Mouse (Mus musculus): ENCODE data around the gene Nexn. TPM values are rescaled to one million over a fixed set of nuclear protein-coding genes. Genes with fewer than 3 reads are reported as not detected.
A peak's percentile ranks its signal among the peaks of the same experiment; 100 is the strongest.
"Not testable (repeated sequence)": the region's sequence is repeated elsewhere in the genome, so short reads cannot be mapped to it uniquely, and the experiment has no call there.

Gene Nexn
- total RNA-seq (2021) = 100 to 1,000 TPM; 284 to 289 TPM

- intact Hi-C loops (cut with DNase I) = no loop called here
- no peak for DNase-seq
Measured at GRCm38 (mm10) chr3:152266036-152266421, at the start of gene Nexn. TSS of gene Nexn (minus strand) at chr3:152266350.

GRCm38 (mm10) chr3:152315613-152316012 lies 49.5 kb upstream of the Nexn start:
- intact Hi-C loops (cut with DNase I) = loop anchor here (1.0 to 10.0 kb wide), 2 partner anchors 56 to 201 kb away; no protein-coding TSS in a partner anchor

GRCm38 (mm10) chr3:152314666-152315065 lies 48.5 kb upstream of the Nexn start:
- intact Hi-C loops (cut with DNase I) = loop anchor here (1.0 to 10.0 kb wide), 2 partner anchors 55 to 200 kb away; no protein-coding TSS in a partner anchor
- not testable (repeated sequence) for DNase-seq

More at GRCm38 (mm10) chr3:152315613-152316012, 49.5 kb upstream of the Nexn start:
- DNase-seq = peak; percentile 90 to 91

GRCm38 (mm10) chr3:152309250-152309645 lies 43.1 kb upstream of the Nexn start:
- DNase-seq = no peak
- intact Hi-C loops (cut with DNase I) = loop anchor here (10.0 kb wide), 1 partner anchor 174 kb away; no protein-coding TSS in a partner anchor

- peak; percentile 57 to 70 for DNase-seq
Measured at GRCm38 (mm10) chr3:152308485-152309249, 42.5 kb upstream of the Nexn start.

GRCm38 (mm10) chr3:152305971-152306370 lies 39.8 kb upstream of the Nexn start:
- intact Hi-C loops (cut with DNase I) = loop anchor here (1.0 to 10.0 kb wide), 2 partner anchors 45 to 171 kb away; no protein-coding TSS in a partner anchor
- DNase-seq = peak; percentile 24 to 25

More at GRCm38 (mm10) chr3:152308485-152309249, 42.5 kb upstream of the Nexn start:
- intact Hi-C loops (cut with DNase I) = loop anchor here (10.0 kb wide), 1 partner anchor 174 kb away; no protein-coding TSS in a partner anchor

GRCm38 (mm10) chr3:152305080-152305479 lies 38.9 kb upstream of the Nexn start:
- intact Hi-C loops (cut with DNase I) = loop anchor here (1.0 to 10.0 kb wide), 2 partner anchors 44 to 170 kb away; no protein-coding TSS in a partner anchor
- peak; percentile 59 to 68 for DNase-seq

- DNase-seq = peak; percentile 72 to 83
- intact Hi-C loops (cut with DNase I) = loop anchor here (10.0 kb wide), 1 partner anchor 169 kb away; no protein-coding TSS in a partner anchor
Measured at GRCm38 (mm10) chr3:152304093-152304815, 38.1 kb upstream of the Nexn start.

GRCm38 (mm10) chr3:152302991-152303390 lies 36.8 kb upstream of the Nexn start:
- intact Hi-C loops (cut with DNase I) = loop anchor here (10.0 kb wide), 1 partner anchor 168 kb away; no protein-coding TSS in a partner anchor
- DNase-seq = no peak

- intact Hi-C loops (cut with DNase I) = loop anchor here (10.0 kb wide), 1 partner anchor 166 kb away; no protein-coding TSS in a partner anchor
- no peak for DNase-seq
Measured at GRCm38 (mm10) chr3:152300376-152301337, 34.5 kb upstream of the Nexn start.

- intact Hi-C loops (cut with DNase I) = no loop called here
- DNase-seq = no peak
Measured at GRCm38 (mm10) chr3:152295896-152296295, 29.7 kb upstream of the Nexn start.

- no peak for DNase-seq
- intact Hi-C loops (cut with DNase I) = no loop called here
Measured at GRCm38 (mm10) chr3:152294400-152294799, 28.2 kb upstream of the Nexn start.

- intact Hi-C loops (cut with DNase I) = no loop called here
- DNase-seq = no peak
Measured at GRCm38 (mm10) chr3:152293530-152294181, 27.5 kb upstream of the Nexn start.

- DNase-seq = no peak
Measured at GRCm38 (mm10) chr3:152291895-152292294, 25.7 kb upstream of the Nexn start.

GRCm38 (mm10) chr3:152290175-152290798 lies 24.1 kb upstream of the Nexn start:
- intact Hi-C loops (cut with DNase I) = no loop called here
- DNase-seq = no peak

More at GRCm38 (mm10) chr3:152291895-152292294, 25.7 kb upstream of the Nexn start:
- intact Hi-C loops (cut with DNase I) = no loop called here

- intact Hi-C loops (cut with DNase I) = no loop called here
Measured at GRCm38 (mm10) chr3:152288740-152289139, 22.6 kb upstream of the Nexn start.

GRCm38 (mm10) chr3:152288276-152288675 lies 22.1 kb upstream of the Nexn start:
- no peak for DNase-seq
- intact Hi-C loops (cut with DNase I) = no loop called here

More at GRCm38 (mm10) chr3:152288740-152289139, 22.6 kb upstream of the Nexn start:
- DNase-seq = peak; percentile 73 to 81

- no peak for DNase-seq
- intact Hi-C loops (cut with DNase I) = no loop called here
Measured at GRCm38 (mm10) chr3:152287810-152288209, 21.7 kb upstream of the Nexn start.

GRCm38 (mm10) chr3:152284759-152285158 lies 18.6 kb upstream of the Nexn start:
- intact Hi-C loops (cut with DNase I) = no loop called here

More at GRCm38 (mm10) chr3:152284759-152285158, 18.6 kb upstream of the Nexn start:
- no peak for DNase-seq

Measured in heart, postnatal 10 days (tissue).